Mouse (Mus musculus) hindbrain, postnatal 0 days (tissue): ENCODE data around the gene Rbfox2. TPM values are rescaled to one million over a fixed set of nuclear protein-coding genes. Genes with fewer than 3 reads are reported as not detected.
A peak's percentile ranks its signal among the peaks of the same experiment; 100 is the strongest.

ENCODE experiments used
- ATAC-seq: fragments of 200-750 bp; cut with Nextera tagmentation; 2 replicates; pipeline ENCODE4 v1.8.0; 2017; ENCODE audit warnings: mild to moderate bottlenecking, moderate TSS enrichment, moderate library complexity
- DNase-seq: peaks from one replicate; pipeline ENCODE4 v3.0.0-alpha.2; 2015; ENCODE audit warnings: low spot score
- H3K27ac ChIP-seq: fragments of 300-500 bp; sonication (generic); 2 replicates; pipeline ENCODE4 v1.5.1; 2014; ENCODE audit warnings: mild to moderate bottlenecking
- H3K27me3 ChIP-seq: fragments of 300-500 bp; sonication (generic); 2 replicates; pipeline ENCODE4 v1.6.1; 2014; ENCODE audit warnings: low read length, mixed read lengths; ENCODE audit not compliant: insufficient read depth
- H3K36me3 ChIP-seq: fragments of 300-500 bp; sonication (generic); 2 replicates; pipeline ENCODE4 v1.6.1; 2014; ENCODE audit warnings: low read length, mixed read lengths; ENCODE audit not compliant: insufficient read depth
- H3K4me1 ChIP-seq: fragments of 300-500 bp; sonication (generic); 2 replicates; pipeline ENCODE4 v1.6.1; 2014; ENCODE audit warnings: antibody characterized with exemption, low read length, mixed read lengths; ENCODE audit not compliant: insufficient read depth
- H3K4me2 ChIP-seq: fragments of 300-500 bp; sonication (generic); 2 replicates; pipeline ENCODE4 v1.6.1; 2014; ENCODE audit warnings: low read depth, mild to moderate bottlenecking, low read length, moderate library complexity, mixed read lengths
- H3K4me3 ChIP-seq: fragments of 300-500 bp; sonication (generic); 2 replicates; pipeline ENCODE4 v1.5.1; 2014; ENCODE audit warnings: low read length
- H3K9ac ChIP-seq: fragments of 300-500 bp; sonication (generic); replicated peaks from 2 replicates; pipeline ENCODE4 v1.6.1; 2014; ENCODE audit warnings: mild to moderate bottlenecking, low read length, moderate library complexity, mixed read lengths
- H3K9me3 ChIP-seq: fragments of 300-500 bp; sonication (generic); 2 replicates; pipeline ENCODE4 v1.6.1; 2016; ENCODE audit warnings: low read length, mixed read lengths
- CTCF ChIP-seq: IDR thresholded peaks from 2 replicates; pipeline ENCODE4 v1.5.1; 2016; ENCODE audit warnings: antibody characterized with exemption, control low read depth, low read depth
- WGBS: fragments of 180-500 bp; shearing (Covaris S2); extraction: QIAGEN DNeasy Blood & Tissue Kit; methylation state at CpG from one replicate; pipeline ENCODE4 v1.1.7; 2014; 5-methylcytosine and 5-hydroxymethylcytosine counted together
- polyA plus RNA-seq: library from polyadenylated mRNA; unstranded; fragments of >200 nt; fragmentation: Nextera tagmentation; extraction: Ambion mirVana; gene quantifications from 2 replicates; pipeline ENCODE4 v1.2.1, GENCODE M21; 2015
- total RNA-seq: library from RNA; depleted of rRNA; stranded (reverse); fragments of >200 nt; gene quantifications from 2 replicates; pipeline ENCODE4 v1.2.3, GENCODE M21; 2014

The Rbfox2 gene
- total and polyA plus RNA-seq, 2 experiments from 2014 or later: 91.9 to 294 TPM

GRCm38 (mm10) chr15:77186096-77186495, 120.7 kb downstream of the Rbfox2 start:
- ATAC-seq (no peak), DNase-seq (no peak)
- H3K9me3 ChIP-seq: no peaks in the 10 kb centered on the region
- H3K36me3 ChIP-seq: no peaks in the 10 kb centered on the region
- no peak overlapping the region for H3K4me3 ChIP-seq
- 94% methylated on average over 1 of the region's 1 CpGs for WGBS
- H3K4me2 ChIP-seq: no peak overlapping the region
- no peaks in the 10 kb centered on the region for H3K4me1 ChIP-seq
- peak; percentile 29 for TF ChIP-seq CTCF
- no peak overlapping the region for H3K9ac ChIP-seq
- no peaks in the 10 kb centered on the region for H3K27me3 ChIP-seq
- H3K27ac ChIP-seq: no peak overlapping the region

- no peaks in the 10 kb centered on the region for H3K9me3 ChIP-seq
- H3K27me3 ChIP-seq: no peaks in the 10 kb centered on the region
- 34% methylated on average over 5 of the region's 5 CpGs for WGBS
- H3K4me2 ChIP-seq: no peak overlapping the region
- peak; percentile 28 for DNase-seq
- no peak for ATAC-seq
- no peaks in the 10 kb centered on the region for H3K4me1 ChIP-seq
- H3K4me3 ChIP-seq: no peak overlapping the region
- H3K9ac ChIP-seq: no peak overlapping the region
- no peak overlapping the region for H3K27ac ChIP-seq
- H3K36me3 ChIP-seq: no peaks in the 10 kb centered on the region
- TF ChIP-seq CTCF: no peak
These were observed 121.2 kb downstream of the Rbfox2 start for GRCm38 (mm10) chr15:77185614-77186013.

GRCm38 (mm10) chr15:77182800-77183199, 124.0 kb downstream of the Rbfox2 start:
- 50% methylated on average over 5 of the region's 5 CpGs for WGBS
- no peaks in the 10 kb centered on the region for H3K27me3 ChIP-seq
- no peak overlapping the region for H3K27ac ChIP-seq
- H3K36me3 ChIP-seq: no peaks in the 10 kb centered on the region
- H3K4me1 ChIP-seq: no peaks in the 10 kb centered on the region
- no peak for ATAC-seq
- no peak for TF ChIP-seq CTCF
- no peak for DNase-seq
- no peaks in the 10 kb centered on the region for H3K9me3 ChIP-seq
- H3K9ac ChIP-seq: no peak overlapping the region
- no peak overlapping the region for H3K4me3 ChIP-seq
- no peak overlapping the region for H3K4me2 ChIP-seq

- DNase-seq (no peak), ATAC-seq (no peak)
- Histone ChIP-seq H3K4me3 (no peak overlapping the region), H3K4me2 (no peak overlapping the region), H3K9me3 (no peaks in the 10 kb centered on the region), H3K27ac (no peak overlapping the region), H3K4me1 (no peaks in the 10 kb centered on the region), H3K36me3 (no peaks in the 10 kb centered on the region), H3K27me3 (no peaks in the 10 kb centered on the region), H3K9ac (no peak overlapping the region)
- no peak for TF ChIP-seq CTCF
- 80% methylated on average over 5 of the region's 5 CpGs for WGBS
These were observed 132.8 kb downstream of the Rbfox2 start for GRCm38 (mm10) chr15:77174018-77174417.

GRCm38 (mm10) chr15:77172414-77172813, 134.4 kb downstream of the Rbfox2 start:
- Histone ChIP-seq H3K36me3 (no peaks in the 10 kb centered on the region), H3K4me1 (no peaks in the 10 kb centered on the region), H3K9me3 (no peaks in the 10 kb centered on the region), H3K4me2 (no peak overlapping the region), H3K27me3 (no peaks in the 10 kb centered on the region), H3K4me3 (no peak overlapping the region), H3K9ac (no peak overlapping the region), H3K27ac (peak overlapping the region; percentile 5; the same call in 1 of the 2 replicates)
- TF ChIP-seq CTCF: no peak
- DNase-seq: peak; percentile 19
- peak; percentile 29; the same call in 1 of the 2 replicates for ATAC-seq
- 19% methylated on average over 3 of the region's 3 CpGs for WGBS

GRCm38 (mm10) chr15:77168781-77169180, 138.0 kb downstream of the Rbfox2 start:
- Histone ChIP-seq H3K4me1 (peaks cover 1% of the 10 kb centered on the region; the same call in 1 of the 2 replicates), H3K27ac (no peak overlapping the region), H3K9ac (no peak overlapping the region), H3K27me3 (no peaks in the 10 kb centered on the region), H3K4me3 (no peak overlapping the region), H3K36me3 (no peaks in the 10 kb centered on the region), H3K4me2 (no peak overlapping the region), H3K9me3 (no peaks in the 10 kb centered on the region)
- no peak for TF ChIP-seq CTCF
- DNase-seq (no peak), ATAC-seq (no peak)
- WGBS: 87% methylated on average over 2 of the region's 2 CpGs

GRCm38 (mm10) chr15:77166225-77166732, 140.5 kb downstream of the Rbfox2 start:
- ATAC-seq (no peak), DNase-seq (no peak)
- H3K9ac ChIP-seq: no peak overlapping the region
- peaks cover 10% of the 10 kb centered on the region; the same call in 1 of the 2 replicates for H3K4me1 ChIP-seq
- TF ChIP-seq CTCF: 0 out of 2 replicates have a peak, but pooled peaks have one; percentile 10
- H3K27ac ChIP-seq: no peak overlapping the region
- no peaks in the 10 kb centered on the region for H3K27me3 ChIP-seq
- no peaks in the 10 kb centered on the region for H3K9me3 ChIP-seq
- 64% methylated on average over 1 of the region's 1 CpGs for WGBS
- H3K4me2 ChIP-seq: no peak overlapping the region
- H3K4me3 ChIP-seq: no peak overlapping the region
- H3K36me3 ChIP-seq: no peaks in the 10 kb centered on the region
